Mouse (Mus musculus) thymus, adult 2 months (tissue): Measurements from ENCODE around the gene Col8a1.

Experiments
- CTCF ChIP-seq: fragments of 200-500 bp; IDR thresholded peaks from 2 replicates; pipeline ENCODE4 v1.5.1; 2012; ENCODE audit warnings: mild to moderate bottlenecking, control low read depth, low read length, moderate library complexity, borderline replicate concordance; ENCODE audit not compliant: control insufficient read depth, poor library complexity, insufficient read depth; ENCODE audit errors: extremely low read depth
- POLR2A ChIP-seq: fragments of 200-500 bp; IDR thresholded peaks from 2 replicates; pipeline ENCODE4 v1.6.1; 2012; ENCODE audit warnings: mild to moderate bottlenecking, low read length, control low read depth, moderate library complexity; ENCODE audit not compliant: control insufficient read depth, poor library complexity, insufficient read depth; ENCODE audit errors: extremely low read depth

DNA sequence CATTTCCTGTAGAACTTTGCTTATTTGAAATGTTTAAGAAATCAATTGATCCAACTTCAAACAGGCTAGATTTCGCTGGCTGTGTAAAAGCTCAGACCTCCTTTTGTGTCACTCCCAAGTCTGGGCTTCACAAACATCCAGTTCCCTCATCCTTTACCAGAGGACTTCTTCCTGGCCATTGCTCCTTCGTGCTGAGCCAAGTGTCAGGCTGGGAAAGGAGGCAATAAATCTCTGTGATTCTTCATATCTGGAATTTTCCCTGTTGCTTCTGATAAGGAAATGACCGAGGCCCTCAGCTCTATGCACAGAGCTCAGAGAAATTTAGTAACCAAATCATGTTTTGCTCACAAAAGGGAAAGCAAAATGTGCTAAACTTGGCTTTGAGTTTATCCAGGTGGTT, 91.9 kb downstream of the Col8a1 start:
- TF ChIP-seq CTCF, result no peak
- TF ChIP-seq POLR2A, result no peak
